ENCODE assay signal across 8 mouse cellular contexts in genomic region chr2:127521172-127522005, GRCm38 (mm10). TPM values are rescaled to one million over a fixed set of nuclear protein-coding genes. Genes with fewer than 3 reads are reported as not detected.
A peak's percentile ranks its signal among the peaks of the same experiment; 100 is the strongest.
DNase-seq lines count a peak whose midpoint lies in the region; ATAC-seq and TF ChIP-seq lines count a peak whose summit lies in the region.

No protein-coding gene starts in this region.

- no peaks in the 10 kb centered on the region for H3K36me3 ChIP-seq in liver, adult 2 months (ENCODE audit: control insufficient read depth, insufficient read depth, low read length)
- H3K36me3 ChIP-seq in embryonic facial prominence, embryonic 10.5 days (replicated peaks): no peaks in the 10 kb centered on the region
- no peaks in the 10 kb centered on the region for H3K36me3 ChIP-seq in hindbrain, embryonic 14.5 days (replicated peaks; ENCODE audit: control insufficient read depth, insufficient read depth)
- no peaks in the 10 kb centered on the region for H3K36me3 ChIP-seq in limb, embryonic 11.5 days (ENCODE audit: control insufficient read depth, insufficient read depth, low read length)
- no peaks in the 10 kb centered on the region for H3K36me3 ChIP-seq in neural tube, embryonic 13.5 days

- H3K4me1 ChIP-seq in liver, adult 2 months (ENCODE audit: control insufficient read depth, insufficient read depth, low read length): no peaks in the 10 kb centered on the region
- peaks cover 62% of the 10 kb centered on the region for H3K4me1 ChIP-seq in embryonic facial prominence, embryonic 10.5 days
- H3K4me1 ChIP-seq in hindbrain, embryonic 14.5 days (replicated peaks; ENCODE audit: control insufficient read depth, insufficient read depth, low read length): peaks cover 34% of the 10 kb centered on the region
- H3K4me1 ChIP-seq in limb, embryonic 11.5 days (ENCODE audit: control insufficient read depth, insufficient read depth, low read length): peaks cover 16% of the 10 kb centered on the region
- peaks cover 66% of the 10 kb centered on the region for H3K4me1 ChIP-seq in neural tube, embryonic 13.5 days (replicated peaks)

- peak overlapping the region; percentile 70 for H3K4me2 ChIP-seq in hindbrain, embryonic 14.5 days (replicated peaks)
- peak overlapping the region; percentile 26 for H3K4me2 ChIP-seq in limb, embryonic 11.5 days (ENCODE audit: low read depth, severe bottlenecking)
- peak overlapping the region; percentile 53 for H3K4me2 ChIP-seq in neural tube, embryonic 13.5 days

- H3K9ac ChIP-seq in liver, adult 2 months (ENCODE audit: low read depth, low read length): no peak overlapping the region
- H3K9ac ChIP-seq in hindbrain, embryonic 14.5 days: peak overlapping the region; percentile 70
- no peak overlapping the region; the same call in 1 of the 2 replicates for H3K9ac ChIP-seq in limb, embryonic 11.5 days (ENCODE audit: low read length)
- peak overlapping the region; percentile 69 for H3K9ac ChIP-seq in neural tube, embryonic 13.5 days

- peak overlapping the region; percentile 15 for H3K4me3 ChIP-seq in liver, adult 2 months (ENCODE audit: insufficient read depth, low read depth, low read length)
- peak overlapping the region; percentile 55 for H3K4me3 ChIP-seq in embryonic facial prominence, embryonic 10.5 days
- H3K4me3 ChIP-seq in hindbrain, embryonic 14.5 days (replicated peaks; ENCODE audit: low read length): peak overlapping the region; percentile 38
- H3K4me3 ChIP-seq in limb, embryonic 11.5 days (ENCODE audit: low read depth, low read length): no peak overlapping the region
- peak overlapping the region; percentile 33 for H3K4me3 ChIP-seq in neural tube, embryonic 13.5 days

- no peak overlapping the region for H3K27ac ChIP-seq in liver, adult 2 months (replicated peaks; ENCODE audit: insufficient read depth, low read depth, low read length)
- peak overlapping the region; percentile 63 for H3K27ac ChIP-seq in embryonic facial prominence, embryonic 10.5 days (replicated peaks)
- H3K27ac ChIP-seq in hindbrain, embryonic 14.5 days: peak overlapping the region; percentile 82
- H3K27ac ChIP-seq in limb, embryonic 11.5 days (replicated peaks; ENCODE audit: low read depth, low read length): no peak overlapping the region
- peak overlapping the region; percentile 73 for H3K27ac ChIP-seq in neural tube, embryonic 13.5 days (replicated peaks)

- no peak for TF ChIP-seq CTCF in liver, adult 2 months (IDR thresholded peaks at IDR 0.05; ENCODE audit: low read depth, low read length)

- H3K27me3 ChIP-seq in liver, adult 2 months (ENCODE audit: control insufficient read depth, insufficient read depth, low read length): no peaks in the 10 kb centered on the region
- peaks cover 19% of the 10 kb centered on the region; the same call in 1 of the 2 replicates for H3K27me3 ChIP-seq in embryonic facial prominence, embryonic 10.5 days (replicated peaks; ENCODE audit: low read depth, poor library complexity, severe bottlenecking)
- H3K27me3 ChIP-seq in hindbrain, embryonic 14.5 days (ENCODE audit: control insufficient read depth, insufficient read depth, low read length): no peaks in the 10 kb centered on the region
- no peaks in the 10 kb centered on the region for H3K27me3 ChIP-seq in limb, embryonic 11.5 days (ENCODE audit: control insufficient read depth, insufficient read depth, low read length)
- H3K27me3 ChIP-seq in neural tube, embryonic 13.5 days: no peaks in the 10 kb centered on the region

- TF ChIP-seq POLR2A in liver, adult 2 months (IDR thresholded peaks at IDR 0.05; ENCODE audit: extremely low read depth, insufficient read depth, low read length): no peak

- WGBS in liver, adult 2 months: 9% methylated on average over 18 of the region's 18 CpGs
- WGBS in embryonic facial prominence, embryonic 10.5 days: under 1% methylated on average over 18 of the region's 18 CpGs
- under 1% methylated on average over 18 of the region's 18 CpGs for WGBS in hindbrain, embryonic 14.5 days
- under 1% methylated on average over 18 of the region's 18 CpGs for WGBS in limb, embryonic 11.5 days
- 2% methylated on average over 18 of the region's 18 CpGs for WGBS in neural tube, embryonic 13.5 days

- no peaks in the 10 kb centered on the region for H3K9me3 ChIP-seq in embryonic facial prominence, embryonic 10.5 days
- H3K9me3 ChIP-seq in hindbrain, embryonic 14.5 days (ENCODE audit: control insufficient read depth, low read length): no peaks in the 10 kb centered on the region
- H3K9me3 ChIP-seq in limb, embryonic 11.5 days (ENCODE audit: control insufficient read depth, low read length): no peaks in the 10 kb centered on the region
- H3K9me3 ChIP-seq in neural tube, embryonic 13.5 days: no peaks in the 10 kb centered on the region

- H3K79me2 ChIP-seq in liver, adult 2 months (ENCODE audit: control insufficient read depth, insufficient read depth, low read length): no peaks in the 10 kb centered on the region

- ATAC-seq in hindbrain, embryonic 14.5 days (ENCODE audit: low FRiP score): peak; percentile 68
- no peak for ATAC-seq in limb, embryonic 11.5 days (ENCODE audit: insufficient number of reproducible peaks, low FRiP score, low TSS enrichment, low read depth)
- peak; percentile 76 for ATAC-seq in neural tube, embryonic 13.5 days (ENCODE audit: low read depth)

- no peak for DNase-seq in liver, adult 2 months (ENCODE audit: extremely low read depth, low read depth, low spot score)
- no peak for DNase-seq in liver
- peak; percentile 63 for DNase-seq in embryonic facial prominence, embryonic 10.5 days (ENCODE audit: low spot score)
- peak; percentile 43 for DNase-seq in hindbrain, embryonic 14.5 days (ENCODE audit: low spot score)
- peak; percentile 34 for DNase-seq in limb, embryonic 11.5 days (ENCODE audit: low spot score)
- DNase-seq in urinary bladder, postnatal 25 days (ENCODE audit: low spot score): no peak
- DNase-seq in ovary, postnatal 10 days (ENCODE audit: low spot score): no peak

RNA-seq across cellular contexts. Expression of gene Kcnip3, which starts 0.5 kb away (rescaled TPM):
- 0.09 and 0.67 TPM in 2 replicates for total RNA-seq in liver, adult 2 months (2014; rRNA removed)
- 0.25 and 0.45 TPM in 2 replicates for polyA plus RNA-seq in liver, adult 2 months (2012; rRNA removed)
- 1.8 TPM in 2 replicates for polyA plus RNA-seq in embryonic facial prominence, embryonic 10.5 days (2016; fragmentation: Nextera tagmentation; extraction: Ambion mirVana)
- 14.2 and 19.0 TPM in 2 replicates for polyA plus RNA-seq in hindbrain, embryonic 14.5 days (2014; fragmentation: Nextera tagmentation; extraction: Ambion mirVana)
- 2.2 and 2.6 TPM in 2 replicates for polyA plus RNA-seq in limb, embryonic 11.5 days (2014; fragmentation: Nextera tagmentation; extraction: Ambion mirVana)
- polyA plus RNA-seq in neural tube, embryonic 13.5 days (2015; fragmentation: Nextera tagmentation; extraction: Ambion mirVana): 3.1 and 3.9 TPM in 2 replicates

RNA-seq across cellular contexts. Expression of gene Prom2, which starts 19.9 kb away (rescaled TPM):
- total RNA-seq in liver, adult 2 months (2014; rRNA removed): 0.07 TPM in 1 of 2 replicates, not detected in the other
- 5.9 TPM in 1 of 2 replicates, not detected in the other for polyA plus RNA-seq in liver, adult 2 months (2012; rRNA removed)
- 3.0 and 3.3 TPM in 2 replicates for polyA plus RNA-seq in embryonic facial prominence, embryonic 10.5 days (2016; fragmentation: Nextera tagmentation; extraction: Ambion mirVana)
- 0.04 TPM in 1 of 2 replicates, not detected in the other for polyA plus RNA-seq in hindbrain, embryonic 14.5 days (2014; fragmentation: Nextera tagmentation; extraction: Ambion mirVana)
- 1.5 and 1.6 TPM in 2 replicates for polyA plus RNA-seq in limb, embryonic 11.5 days (2014; fragmentation: Nextera tagmentation; extraction: Ambion mirVana)
- polyA plus RNA-seq in neural tube, embryonic 13.5 days (2015; fragmentation: Nextera tagmentation; extraction: Ambion mirVana): not detected in 2 replicates

Comparison
In these comparisons a context has a peak if more than half of its experiments do, and no peak if none do; other contexts are left out.
1. DNase-seq: peak in embryonic facial prominence, embryonic 10.5 days (single experiment), hindbrain, embryonic 14.5 days (single experiment) and limb, embryonic 11.5 days (single experiment); none in liver, adult 2 months (single experiment), liver (single experiment), urinary bladder, postnatal 25 days (single experiment) and ovary, postnatal 10 days (single experiment).
2. H3K27ac ChIP-seq: peak in embryonic facial prominence, embryonic 10.5 days (single experiment), hindbrain, embryonic 14.5 days (single experiment) and neural tube, embryonic 13.5 days (single experiment); none in liver, adult 2 months (single experiment) and limb, embryonic 11.5 days (single experiment).
3. H3K9ac ChIP-seq: peak in hindbrain, embryonic 14.5 days (single experiment) and neural tube, embryonic 13.5 days (single experiment); none in liver, adult 2 months (single experiment) and limb, embryonic 11.5 days (single experiment).
4. Peak in every context shown above with its lines, with median percentiles within 50 percentile points of each other: H3K4me2 ChIP-seq.